Mouse (Mus musculus) adrenal gland, adult 8-10 months (tissue): ENCODE data around the gene Ahdc1. TPM values are rescaled to one million over a fixed set of nuclear protein-coding genes. Genes with fewer than 3 reads are reported as not detected.

Source experiments
- DNase-seq: peaks from one replicate; pipeline ENCODE4 v3.0.0; 2022
- total RNA-seq, 4 experiments: library from RNA; stranded (reverse); gene quantifications; 2 replicates each; pipeline ENCODE4 v1.2.4; 2022

Ahdc1 gene
- total RNA-seq = 100 to 1,000 TPM in 1 of 4 experiments, 10 to 100 TPM in 3; 72.0 to 109 (median 82.9) TPM

GRCm38 (mm10) chr4:133011028-133011820, at the start of gene Ahdc1:
Gene Ahdc1, plus strand, starts transcription at chr4:133011260.
- peak; percentile 90 for DNase-seq

- no peak for DNase-seq
These were observed 49.2 kb upstream of the Ahdc1 start for GRCm38 (mm10) chr4:132961866-132962265.

- DNase-seq = no peak
These were observed 48.4 kb upstream of the Ahdc1 start for GRCm38 (mm10) chr4:132962628-132963027.

- DNase-seq = no peak
These were observed 47.6 kb upstream of the Ahdc1 start for GRCm38 (mm10) chr4:132963436-132963835.

GRCm38 (mm10) chr4:132964064-132964463, 47.0 kb upstream of the Ahdc1 start:
- no peak for DNase-seq

GRCm38 (mm10) chr4:132964473-132964872, 46.6 kb upstream of the Ahdc1 start:
- DNase-seq = no peak

- DNase-seq = no peak
These were observed 42.7 kb upstream of the Ahdc1 start for GRCm38 (mm10) chr4:132968105-132968938.

- DNase-seq = no peak
These were observed 39.5 kb upstream of the Ahdc1 start for GRCm38 (mm10) chr4:132971601-132972000.

GRCm38 (mm10) chr4:132972101-132972500, 39.0 kb upstream of the Ahdc1 start:
- DNase-seq = no peak

- no peak for DNase-seq
These were observed 38.5 kb upstream of the Ahdc1 start for GRCm38 (mm10) chr4:132972556-132972955.

GRCm38 (mm10) chr4:132973186-132973585, 37.9 kb upstream of the Ahdc1 start:
- no peak for DNase-seq

GRCm38 (mm10) chr4:132973814-132974398, 37.2 kb upstream of the Ahdc1 start, which contains the start of gene Fgr:
Gene Fgr, plus strand, starts transcription at chr4:132974095.
- DNase-seq = no peak

- peak; percentile 87 for DNase-seq
These were observed 36.2 kb upstream of the Ahdc1 start for GRCm38 (mm10) chr4:132974904-132975303.

- no peak for DNase-seq
These were observed 35.3 kb upstream of the Ahdc1 start for GRCm38 (mm10) chr4:132975791-132976190.

GRCm38 (mm10) chr4:132976729-132977128, 34.3 kb upstream of the Ahdc1 start:
- no peak for DNase-seq

- no peak for DNase-seq
These were observed 33.5 kb upstream of the Ahdc1 start for GRCm38 (mm10) chr4:132977597-132977996.

- DNase-seq = no peak
These were observed 31.9 kb upstream of the Ahdc1 start for GRCm38 (mm10) chr4:132979186-132979585.

- no peak for DNase-seq
These were observed 29.4 kb upstream of the Ahdc1 start for GRCm38 (mm10) chr4:132981621-132982020.

- no peak for DNase-seq
These were observed 28.1 kb upstream of the Ahdc1 start for GRCm38 (mm10) chr4:132982999-132983398.

- DNase-seq = no peak
These were observed 27.2 kb upstream of the Ahdc1 start for GRCm38 (mm10) chr4:132983664-132984512.

GRCm38 (mm10) chr4:132988581-132989355, 22.3 kb upstream of the Ahdc1 start:
- DNase-seq = no peak
